Mouse (Mus musculus) Patski (cell line): Measurements from ENCODE around the gene Gm49318. TPM values are rescaled to one million over a fixed set of nuclear protein-coding genes. Genes with fewer than 3 reads are reported as not detected.

Experiments
- ATAC-seq: fragments of 100-300 bp; one replicate; pipeline ENCODE4 v1.8.0; 2021
- CTCF ChIA-PET: fragments of 350-600 bp; sonication (Branson Sonifier 250); formaldehyde crosslinking; loops from one replicate; lab custom pipeline; 2022; ENCODE audit warnings: inconsistent platforms; lab: Charles Lee
- POLR2A ChIA-PET: fragments of 350-600 bp; sonication (Branson Sonifier 250); formaldehyde crosslinking; loops from one replicate; lab custom pipeline; 2022; ENCODE audit warnings: antibody characterized with exemption, inconsistent platforms; lab: Charles Lee
- DNase-seq: peaks from one replicate; pipeline ENCODE4 v3.0.0-alpha.2; 2011; ENCODE audit warnings: low read depth, low spot score
- H3K27me3 ChIP-seq: fragments of 371-371 bp; one replicate; pipeline ENCODE4 v1.5.1; 2021
- CTCF ChIP-seq: fragments of 100-300 bp; IDR thresholded peaks from one replicate; pipeline ENCODE4 v1.5.1; 2021
- in situ Hi-C: fragments of 300-500 bp; cut with MboI; formaldehyde crosslinking; loops from 3 replicates; pipeline ENCODE4 v1.11.1; 2018; ENCODE audit warnings: low pct_unique_long_range_greater_than_20kb, mixed read lengths
- polyA plus RNA-seq: library from polyadenylated mRNA; unstranded; gene quantifications from one replicate; pipeline ENCODE4 v1.2.3, GENCODE M21; 2021

Gene Gm49318
- polyA plus RNA-seq, 1 experiment from 2014 or later, result not detected

- DNase-seq (no peak), ATAC-seq (no peak)
- no peak for TF ChIP-seq CTCF
- ChIA-PET POLR2A (no interaction called here), CTCF (no interaction called here)
- in situ Hi-C loops, result no loop called here
- peaks cover 8% of the 10 kb centered on the region for H3K27me3 ChIP-seq
Observed at GRCm38 (mm10) chr9:22057031-22057517, 14.0 kb downstream of the Gm49318 start.

- no peak for TF ChIP-seq CTCF
- in situ Hi-C loops, result no loop called here
- ChIA-PET POLR2A (interaction anchor here (0.6 kb wide), 1 partner anchor 483 kb away, joined by 4 read pairs; no protein-coding TSS in a partner anchor), CTCF (no interaction called here)
- DNase-seq (no peak), ATAC-seq (no peak)
- H3K27me3 ChIP-seq, result peaks cover 13% of the 10 kb centered on the region
Observed at GRCm38 (mm10) chr9:22056303-22056910, 14.7 kb downstream of the Gm49318 start.

GRCm38 (mm10) chr9:22055713-22056112 lies 15.3 kb downstream of the Gm49318 start:
- in situ Hi-C loops, result no loop called here
- DNase-seq, result no peak
- H3K27me3 ChIP-seq, result peaks cover 18% of the 10 kb centered on the region
- CTCF ChIA-PET, result interaction anchor here (1.4 kb wide), 1 partner anchor 11 kb away, joined by 3 read pairs; no protein-coding TSS in a partner anchor
- POLR2A ChIA-PET, result interaction anchor here (0.6 kb wide), 1 partner anchor 175 kb away, joined by 4 read pairs; no protein-coding TSS in a partner anchor
- no peak for ATAC-seq
- TF ChIP-seq CTCF, result no peak

GRCm38 (mm10) chr9:22054411-22055076 lies 16.5 kb downstream of the Gm49318 start:
- no peak for DNase-seq
- POLR2A ChIA-PET, result no interaction called here
- TF ChIP-seq CTCF, result no peak
- CTCF ChIA-PET, result interaction anchor here (1.4 kb wide), 1 partner anchor 12 kb away, joined by 3 read pairs; no protein-coding TSS in a partner anchor
- peaks cover 28% of the 10 kb centered on the region for H3K27me3 ChIP-seq
- no peak for ATAC-seq
- in situ Hi-C loops, result no loop called here

- in situ Hi-C loops, result no loop called here
- CTCF ChIA-PET, result no interaction called here
- no peak for DNase-seq
Observed at GRCm38 (mm10) chr9:22053657-22054056, 17.4 kb downstream of the Gm49318 start.

GRCm38 (mm10) chr9:22051958-22052254 lies 19.2 kb downstream of the Gm49318 start, which contains the start of gene Elavl3:
Gene Elavl3 (minus strand): TSS chr9:22052023.
- H3K27me3 ChIP-seq, result peaks cover 36% of the 10 kb centered on the region
- DNase-seq (no peak), ATAC-seq (no peak)
- in situ Hi-C loops, result no loop called here
- TF ChIP-seq CTCF, result no peak
- ChIA-PET POLR2A (no interaction called here), CTCF (no interaction called here)

More at GRCm38 (mm10) chr9:22053657-22054056, 17.4 kb downstream of the Gm49318 start:
- ATAC-seq, result no peak
- TF ChIP-seq CTCF, result no peak
- peaks cover 35% of the 10 kb centered on the region for H3K27me3 ChIP-seq
- POLR2A ChIA-PET, result interaction anchor here (0.6 kb wide), 1 partner anchor 51 kb away, joined by 4 read pairs; no protein-coding TSS in a partner anchor

- no peak for ATAC-seq
- H3K27me3 ChIP-seq, result peaks cover 36% of the 10 kb centered on the region
- POLR2A ChIA-PET, result no interaction called here
- DNase-seq, result no peak
- TF ChIP-seq CTCF, result no peak
- in situ Hi-C loops, result no loop called here
- CTCF ChIA-PET, result no interaction called here
Observed at GRCm38 (mm10) chr9:22051161-22051957, 19.7 kb downstream of the Gm49318 start.

- CTCF ChIA-PET, result no interaction called here
- no peak for TF ChIP-seq CTCF
- POLR2A ChIA-PET, result no interaction called here
- in situ Hi-C loops, result no loop called here
- peaks cover 36% of the 10 kb centered on the region for H3K27me3 ChIP-seq
- no peak for ATAC-seq
- DNase-seq, result no peak
Observed at GRCm38 (mm10) chr9:22050351-22050889, 20.6 kb downstream of the Gm49318 start.

GRCm38 (mm10) chr9:22049721-22050270 lies 21.3 kb downstream of the Gm49318 start:
- DNase-seq (no peak), ATAC-seq (no peak)
- ChIA-PET CTCF (no interaction called here), POLR2A (no interaction called here)
- TF ChIP-seq CTCF, result no peak
- H3K27me3 ChIP-seq, result peaks cover 36% of the 10 kb centered on the region
- in situ Hi-C loops, result no loop called here

- H3K27me3 ChIP-seq, result peaks cover 36% of the 10 kb centered on the region
- CTCF ChIA-PET, result no interaction called here
- in situ Hi-C loops, result no loop called here
- TF ChIP-seq CTCF, result no peak
- POLR2A ChIA-PET, result no interaction called here
- no peak for DNase-seq
- ATAC-seq, result no peak
Observed at GRCm38 (mm10) chr9:22049315-22049714, 21.7 kb downstream of the Gm49318 start.
